In the genomic region with DNA sequence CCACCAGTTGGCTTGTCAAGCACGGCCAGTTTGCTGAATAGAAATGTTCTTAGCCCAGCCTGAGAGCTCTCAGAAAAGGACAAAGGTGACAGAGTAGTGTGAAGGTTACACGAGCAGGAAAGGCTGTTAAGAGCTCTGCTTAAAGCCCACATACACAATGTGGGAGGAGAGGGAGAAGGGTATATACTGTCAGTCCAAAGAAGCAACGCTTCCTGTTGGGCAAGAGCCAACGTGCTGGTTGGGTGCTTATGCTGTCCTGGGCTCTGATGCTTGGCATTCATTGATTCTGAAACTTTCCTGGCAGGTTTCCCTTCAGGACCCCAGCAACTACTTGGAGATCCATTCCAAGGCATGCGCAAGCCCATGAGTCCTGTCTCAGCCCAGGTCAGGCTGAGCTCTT, we compare ENCODE assay signal across 21 mouse cellular contexts. TPM values are rescaled to one million over a fixed set of nuclear protein-coding genes. Genes with fewer than 3 reads are reported as not detected.
A peak's percentile ranks its signal among the peaks of the same experiment; 100 is the strongest.
DNase-seq lines count a peak whose midpoint lies in the region; ATAC-seq and TF ChIP-seq lines count a peak whose summit lies in the region.
"Had no signal": no experiment of that assay in that cellular context is flagged by ENCODE, and none has a peak within 500 bp of the region (broad histone marks: within the 10 kb centered on the region; RNA-seq: fewer than 3 reads in every experiment).

No protein-coding gene starts in this region.

- peak; percentile 10; the same call in 1 of the 2 replicates for ATAC-seq in hindbrain, postnatal 0 days
- no peak for ATAC-seq in hindbrain, embryonic 16.5 days
- no peak for ATAC-seq in midbrain, embryonic 14.5 days (ENCODE audit: low FRiP score, low TSS enrichment)
- no peak for ATAC-seq in midbrain, embryonic 11.5 days (ENCODE audit: low FRiP score)
- ATAC-seq in forebrain, embryonic 16.5 days, result no peak
- no peak for ATAC-seq in cerebellum, adult (ENCODE audit: insufficient number of reproducible peaks, low FRiP score, low TSS enrichment)
- ATAC-seq: forebrain, embryonic 14.5 days; intestine, embryonic 16.5 days had no signal

- H3K4me2 ChIP-seq in hindbrain, postnatal 0 days (ENCODE audit: low read depth, low read length), result no peak overlapping the region
- no peak overlapping the region for H3K4me2 ChIP-seq in hindbrain, embryonic 16.5 days (ENCODE audit: low read length)
- H3K4me2 ChIP-seq in midbrain, embryonic 14.5 days (ENCODE audit: low read length), result no peak overlapping the region
- no peak overlapping the region for H3K4me2 ChIP-seq in midbrain, embryonic 11.5 days
- no peak overlapping the region for H3K4me2 ChIP-seq in forebrain, embryonic 16.5 days (ENCODE audit: low read length)
- H3K4me2 ChIP-seq: embryonic facial prominence, embryonic 15.5 days; hindbrain, embryonic 12.5 days had no signal

- H3K4me1 ChIP-seq in hindbrain, postnatal 0 days (ENCODE audit: insufficient read depth, low read length), result no peaks in the 10 kb centered on the region
- no peaks in the 10 kb centered on the region for H3K4me1 ChIP-seq in hindbrain, embryonic 16.5 days (ENCODE audit: control insufficient read depth, insufficient read depth, low read depth, low read length)
- H3K4me1 ChIP-seq in midbrain, embryonic 14.5 days (ENCODE audit: control insufficient read depth, insufficient read depth, low read length), result no peaks in the 10 kb centered on the region
- H3K4me1 ChIP-seq in midbrain, embryonic 11.5 days (ENCODE audit: control insufficient read depth, insufficient read depth, low read length), result no peaks in the 10 kb centered on the region
- H3K4me1 ChIP-seq in forebrain, embryonic 16.5 days (replicated peaks; ENCODE audit: control insufficient read depth, insufficient read depth, low read length), result no peaks in the 10 kb centered on the region
- H3K4me1 ChIP-seq: embryonic facial prominence, embryonic 15.5 days; forebrain, embryonic 10.5 days; heart, embryonic 10.5 days; hindbrain, embryonic 12.5 days had no signal

- H3K4me3 ChIP-seq in hindbrain, postnatal 0 days (ENCODE audit: low read length), result no peak overlapping the region
- H3K4me3 ChIP-seq in hindbrain, embryonic 16.5 days (ENCODE audit: low read length), result no peak overlapping the region
- no peak overlapping the region for H3K4me3 ChIP-seq in midbrain, embryonic 14.5 days (replicated peaks; ENCODE audit: low read depth, low read length)
- H3K4me3 ChIP-seq in midbrain, embryonic 11.5 days (ENCODE audit: low read depth, low read length), result no peak overlapping the region
- H3K4me3 ChIP-seq in forebrain, embryonic 16.5 days (replicated peaks; ENCODE audit: low read length), result no peak overlapping the region
- H3K4me3 ChIP-seq: embryonic facial prominence, embryonic 15.5 days; erythroblast, embryonic 14.5 days; forebrain, embryonic 10.5 days; heart, embryonic 10.5 days; hindbrain, embryonic 12.5 days had no signal

- H3K9me3 ChIP-seq in hindbrain, postnatal 0 days (ENCODE audit: low read length), result no peaks in the 10 kb centered on the region
- H3K9me3 ChIP-seq in hindbrain, embryonic 16.5 days (ENCODE audit: control insufficient read depth, low read length), result no peaks in the 10 kb centered on the region
- no peaks in the 10 kb centered on the region for H3K9me3 ChIP-seq in midbrain, embryonic 14.5 days (ENCODE audit: control insufficient read depth, low read length)
- H3K9me3 ChIP-seq in midbrain, embryonic 11.5 days (ENCODE audit: control insufficient read depth, low read length), result no peaks in the 10 kb centered on the region
- H3K9me3 ChIP-seq in forebrain, embryonic 16.5 days (ENCODE audit: control insufficient read depth, low read length), result no peaks in the 10 kb centered on the region
- H3K9me3 ChIP-seq: embryonic facial prominence, embryonic 15.5 days; forebrain, embryonic 10.5 days; G1E; heart, embryonic 10.5 days; hindbrain, embryonic 12.5 days had no signal

- no peak overlapping the region for H3K9ac ChIP-seq in hindbrain, postnatal 0 days (replicated peaks; ENCODE audit: low read length)
- H3K9ac ChIP-seq in hindbrain, embryonic 16.5 days (ENCODE audit: low read depth, low read length), result no peak overlapping the region
- no peak overlapping the region for H3K9ac ChIP-seq in midbrain, embryonic 14.5 days (replicated peaks; ENCODE audit: low read length)
- no peak overlapping the region for H3K9ac ChIP-seq in midbrain, embryonic 11.5 days (ENCODE audit: low read length)
- H3K9ac ChIP-seq in forebrain, embryonic 16.5 days (replicated peaks; ENCODE audit: low read depth, low read length), result no peak overlapping the region
- H3K9ac ChIP-seq: embryonic facial prominence, embryonic 15.5 days; hindbrain, embryonic 12.5 days had no signal

- no peaks in the 10 kb centered on the region for H3K27me3 ChIP-seq in hindbrain, postnatal 0 days (ENCODE audit: insufficient read depth, low read length)
- no peaks in the 10 kb centered on the region for H3K27me3 ChIP-seq in hindbrain, embryonic 16.5 days (replicated peaks; ENCODE audit: control insufficient read depth, insufficient read depth, low read length)
- H3K27me3 ChIP-seq in midbrain, embryonic 14.5 days (ENCODE audit: control insufficient read depth, insufficient read depth, low read length), result no peaks in the 10 kb centered on the region
- H3K27me3 ChIP-seq in midbrain, embryonic 11.5 days (ENCODE audit: control insufficient read depth, insufficient read depth, low read length), result no peaks in the 10 kb centered on the region
- H3K27me3 ChIP-seq in forebrain, embryonic 16.5 days (replicated peaks; ENCODE audit: control insufficient read depth, insufficient read depth, low read length), result no peaks in the 10 kb centered on the region
- H3K27me3 ChIP-seq: embryonic facial prominence, embryonic 15.5 days; hindbrain, embryonic 12.5 days had no signal

- WGBS in hindbrain, postnatal 0 days, result 49% methylated on average over 5 of the region's 5 CpGs
- 72% methylated on average over 5 of the region's 5 CpGs for WGBS in hindbrain, embryonic 16.5 days
- WGBS in midbrain, embryonic 14.5 days, result 88% methylated on average over 5 of the region's 5 CpGs
- WGBS in midbrain, embryonic 11.5 days, result 94% methylated on average over 5 of the region's 5 CpGs
- WGBS in forebrain, embryonic 16.5 days, result 85% methylated on average over 5 of the region's 5 CpGs

- H3K27ac ChIP-seq in hindbrain, postnatal 0 days, result no peak overlapping the region
- no peak overlapping the region for H3K27ac ChIP-seq in hindbrain, embryonic 16.5 days (ENCODE audit: low read depth, low read length)
- no peak overlapping the region for H3K27ac ChIP-seq in midbrain, embryonic 14.5 days (replicated peaks; ENCODE audit: low read depth, low read length)
- H3K27ac ChIP-seq in midbrain, embryonic 11.5 days (ENCODE audit: low read depth, low read length), result no peak overlapping the region
- no peak overlapping the region for H3K27ac ChIP-seq in forebrain, embryonic 16.5 days (ENCODE audit: low read length)
- H3K27ac ChIP-seq: embryonic facial prominence, embryonic 15.5 days; forebrain, embryonic 10.5 days; heart, embryonic 10.5 days; hindbrain, embryonic 12.5 days had no signal

- DNase-seq in hindbrain, postnatal 0 days (ENCODE audit: low spot score), result peak; percentile 39
- peak; percentile 8 for DNase-seq in midbrain, embryonic 14.5 days
- DNase-seq in midbrain, embryonic 11.5 days (ENCODE audit: low spot score, missing footprints), result no peak
- peak; percentile 67 for DNase-seq in adipocyte (ENCODE audit: low spot score)
- DNase-seq: adrenal gland, postnatal 10 days; cerebellum, adult 2 months; embryo, embryonic 11 days; gastrocnemius, postnatal 10 days; heart, postnatal 10 days; heart, postnatal 4 days had no signal

- no peak for TF ChIP-seq CTCF in hindbrain, postnatal 0 days (IDR thresholded peaks at IDR 0.05; ENCODE audit: low read depth)

- peaks cover 32% of the 10 kb centered on the region for H3K36me3 ChIP-seq in hindbrain, postnatal 0 days (ENCODE audit: insufficient read depth, low read length)
- H3K36me3 ChIP-seq in hindbrain, embryonic 16.5 days (ENCODE audit: control insufficient read depth, insufficient read depth, low read length), result peaks cover 52% of the 10 kb centered on the region
- H3K36me3 ChIP-seq in midbrain, embryonic 14.5 days (ENCODE audit: control insufficient read depth, insufficient read depth, low read length), result peaks cover 86% of the 10 kb centered on the region
- H3K36me3 ChIP-seq in midbrain, embryonic 11.5 days (ENCODE audit: control insufficient read depth, insufficient read depth, low read length), result peaks cover 18% of the 10 kb centered on the region
- H3K36me3 ChIP-seq in forebrain, embryonic 16.5 days (ENCODE audit: control insufficient read depth, insufficient read depth), result peaks cover 32% of the 10 kb centered on the region

RNA-seq across cellular contexts. Expression of a gene that starts 30.9 kb away (rescaled TPM):
- total RNA-seq in hindbrain, postnatal 0 days (2014; rRNA removed), result 62.3 and 73.1 TPM in 2 replicates
- polyA plus RNA-seq in hindbrain, postnatal 0 days (2015; fragmentation: Nextera tagmentation; extraction: Ambion mirVana), result 176 and 186 TPM in 2 replicates
- polyA plus RNA-seq in hindbrain, embryonic 16.5 days (2015; fragmentation: Nextera tagmentation; extraction: Ambion mirVana), result 207 and 210 TPM in 2 replicates
- polyA plus RNA-seq in midbrain, embryonic 14.5 days (2014; fragmentation: Nextera tagmentation; extraction: Ambion mirVana), result 214 and 242 TPM in 2 replicates
- 327 and 332 TPM in 2 replicates for polyA plus RNA-seq in midbrain, embryonic 11.5 days (2014; fragmentation: Nextera tagmentation; extraction: Ambion mirVana)
- 252 and 276 TPM in 2 replicates for polyA plus RNA-seq in forebrain, embryonic 16.5 days (2015; fragmentation: Nextera tagmentation; extraction: Ambion mirVana)

RNA-seq across cellular contexts. Expression of a gene that starts 33.1 kb away (rescaled TPM):
- total RNA-seq in hindbrain, postnatal 0 days (2014; rRNA removed), result 42.1 and 47.7 TPM in 2 replicates
- 35.2 and 35.3 TPM in 2 replicates for polyA plus RNA-seq in hindbrain, postnatal 0 days (2015; fragmentation: Nextera tagmentation; extraction: Ambion mirVana)
- polyA plus RNA-seq in hindbrain, embryonic 16.5 days (2015; fragmentation: Nextera tagmentation; extraction: Ambion mirVana), result 36.8 and 48.0 TPM in 2 replicates
- polyA plus RNA-seq in midbrain, embryonic 14.5 days (2014; fragmentation: Nextera tagmentation; extraction: Ambion mirVana), result 44.6 and 55.3 TPM in 2 replicates
- polyA plus RNA-seq in midbrain, embryonic 11.5 days (2014; fragmentation: Nextera tagmentation; extraction: Ambion mirVana), result 54.5 and 54.7 TPM in 2 replicates
- 40.9 and 54.9 TPM in 2 replicates for polyA plus RNA-seq in forebrain, embryonic 16.5 days (2015; fragmentation: Nextera tagmentation; extraction: Ambion mirVana)

RNA-seq across cellular contexts. Expression of a gene that starts 42.0 kb away (rescaled TPM):
- 16.9 and 18.2 TPM in 2 replicates for total RNA-seq in hindbrain, postnatal 0 days (2014; rRNA removed)
- polyA plus RNA-seq in hindbrain, postnatal 0 days (2015; fragmentation: Nextera tagmentation; extraction: Ambion mirVana), result 9.5 and 9.9 TPM in 2 replicates
- polyA plus RNA-seq in hindbrain, embryonic 16.5 days (2015; fragmentation: Nextera tagmentation; extraction: Ambion mirVana), result 14.3 and 16.4 TPM in 2 replicates
- polyA plus RNA-seq in midbrain, embryonic 14.5 days (2014; fragmentation: Nextera tagmentation; extraction: Ambion mirVana), result 11.2 and 13.2 TPM in 2 replicates
- 8.0 and 8.8 TPM in 2 replicates for polyA plus RNA-seq in midbrain, embryonic 11.5 days (2014; fragmentation: Nextera tagmentation; extraction: Ambion mirVana)
- polyA plus RNA-seq in forebrain, embryonic 16.5 days (2015; fragmentation: Nextera tagmentation; extraction: Ambion mirVana), result 17.2 and 23.9 TPM in 2 replicates

RNA-seq across cellular contexts. Expression of a gene that starts 53.4 kb away (rescaled TPM):
- 89.6 and 97.1 TPM in 2 replicates for total RNA-seq in hindbrain, postnatal 0 days (2014; rRNA removed)
- 38.8 and 40.4 TPM in 2 replicates for polyA plus RNA-seq in hindbrain, postnatal 0 days (2015; fragmentation: Nextera tagmentation; extraction: Ambion mirVana)
- 35.2 and 40.7 TPM in 2 replicates for polyA plus RNA-seq in hindbrain, embryonic 16.5 days (2015; fragmentation: Nextera tagmentation; extraction: Ambion mirVana)
- polyA plus RNA-seq in midbrain, embryonic 14.5 days (2014; fragmentation: Nextera tagmentation; extraction: Ambion mirVana), result 61.9 and 78.7 TPM in 2 replicates
- 107 and 116 TPM in 2 replicates for polyA plus RNA-seq in midbrain, embryonic 11.5 days (2014; fragmentation: Nextera tagmentation; extraction: Ambion mirVana)
- 56.6 and 58.2 TPM in 2 replicates for polyA plus RNA-seq in forebrain, embryonic 16.5 days (2015; fragmentation: Nextera tagmentation; extraction: Ambion mirVana)
